Mouse (Mus musculus) ES-Bruce4 (cell line): ENCODE results near the gene Gm13276. TPM values are rescaled to one million over a fixed set of nuclear protein-coding genes. Genes with fewer than 3 reads are reported as not detected.
A peak's percentile ranks its signal among the peaks of the same experiment; 100 is the strongest.
"Not testable (repeated sequence)": the region's sequence is repeated elsewhere in the genome, so short reads cannot be mapped to it uniquely, and the experiment has no call there.

Experiments used
- H3K27ac ChIP-seq: 2 replicates; pipeline ENCODE4 v1.5.1; 2012; ENCODE audit warnings: low read length, inconsistent platforms; ENCODE audit not compliant: insufficient read depth
- H3K27me3 ChIP-seq: 2 replicates; pipeline ENCODE4 v1.6.1; 2012; ENCODE audit warnings: mild to moderate bottlenecking, low read length, inconsistent platforms; ENCODE audit not compliant: control insufficient read depth, poor library complexity, insufficient read depth, severe bottlenecking
- H3K36me3 ChIP-seq: 2 replicates; pipeline ENCODE4 v1.6.1; 2012; ENCODE audit warnings: inconsistent platforms, mild to moderate bottlenecking, low read length, moderate library complexity; ENCODE audit not compliant: control insufficient read depth, poor library complexity, insufficient read depth, severe bottlenecking
- H3K4me1 ChIP-seq: one replicate; pipeline ENCODE4 v1.8.1; 2011; ENCODE audit warnings: low read length; ENCODE audit not compliant: control insufficient read depth, insufficient read depth
- H3K4me3 ChIP-seq: 2 replicates; pipeline ENCODE4 v1.5.1; 2011; ENCODE audit warnings: low read depth, mild to moderate bottlenecking, low read length
- H3K9ac ChIP-seq: 2 replicates; pipeline ENCODE4 v1.6.1; 2012; ENCODE audit warnings: low read depth, mild to moderate bottlenecking, inconsistent platforms; ENCODE audit not compliant: poor library complexity, severe bottlenecking
- H3K9me3 ChIP-seq: replicated peaks from 2 replicates; pipeline ENCODE4 v1.6.1; 2012; ENCODE audit warnings: mild to moderate bottlenecking, low read length, inconsistent platforms; ENCODE audit not compliant: control insufficient read depth, poor library complexity, insufficient read depth, severe bottlenecking
- CTCF ChIP-seq: IDR thresholded peaks from one replicate; pipeline ENCODE4 v1.8.1; 2011; ENCODE audit warnings: low read depth, low read length
- EP300 ChIP-seq: IDR thresholded peaks from 2 replicates; pipeline ENCODE4 v1.6.1; 2011; ENCODE audit warnings: low read depth, low read length; ENCODE audit not compliant: insufficient read depth
- POLR2A ChIP-seq: IDR thresholded peaks from one replicate; pipeline ENCODE4 v1.8.1; 2011; ENCODE audit warnings: low read length; ENCODE audit not compliant: insufficient read depth
- polyA plus RNA-seq: library from polyadenylated mRNA; stranded (reverse); fragments of >200 nt; gene quantifications from 2 replicates; pipeline ENCODE4 v1.2.4, GENCODE M21; 2011; ENCODE audit warnings: low read depth; ENCODE audit not compliant: missing spikeins, insufficient read depth, insufficient read length

Gm13276 gene
- polyA plus RNA-seq = not detected in 2 replicates

- not testable (repeated sequence) for H3K27me3 ChIP-seq, H3K9me3 ChIP-seq, H3K4me3 ChIP-seq, H3K4me1 ChIP-seq, H3K9ac ChIP-seq, H3K36me3 ChIP-seq, H3K27ac ChIP-seq
Observed at GRCm38 (mm10) chr4:88785409-88785808, at the start of gene Gm13276. Gene Gm13276 (plus strand): TSS chr4:88785709.

DNA sequence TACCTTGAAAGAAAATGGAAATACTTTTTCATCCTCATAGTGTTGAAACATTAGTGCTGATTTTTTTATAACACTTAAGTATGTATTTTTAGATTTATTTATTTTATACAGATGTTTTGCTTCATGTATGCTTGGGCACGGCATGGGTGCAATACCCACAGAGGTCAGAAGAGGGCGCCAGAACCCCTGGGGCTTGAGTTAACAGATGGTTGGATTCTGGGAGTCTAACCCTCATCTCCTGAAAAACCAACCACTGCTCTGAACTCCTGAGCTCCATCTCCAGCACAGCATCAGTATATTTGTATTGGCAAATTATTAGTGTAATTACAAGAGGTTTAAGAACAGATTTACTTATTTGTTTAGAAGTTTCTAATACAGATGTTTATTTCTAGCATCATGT lies 47.0 kb upstream of the Gm13276 start:
- Histone ChIP-seq H3K36me3 (no peaks in the 10 kb centered on the region), H3K9me3 (0 out of 2 replicates have a peak, but pooled peaks cover 3% of the 10 kb centered on the region), H3K9ac (no peak overlapping the region), H3K4me1 (no peaks in the 10 kb centered on the region), H3K27ac (no peak overlapping the region), H3K27me3 (no peaks in the 10 kb centered on the region), H3K4me3 (no peak overlapping the region)
- TF ChIP-seq CTCF = peak; percentile 82
- no peak for TF ChIP-seq EP300
- TF ChIP-seq POLR2A = no peak

GRCm38 (mm10) chr4:88739036-88739435 lies 46.5 kb upstream of the Gm13276 start:
- H3K27me3 ChIP-seq = no peaks in the 10 kb centered on the region
- H3K9me3 ChIP-seq = no peaks in the 10 kb centered on the region
- no peak overlapping the region for H3K9ac ChIP-seq
- no peak overlapping the region for H3K4me3 ChIP-seq
- H3K27ac ChIP-seq = no peak overlapping the region
- no peaks in the 10 kb centered on the region for H3K4me1 ChIP-seq
- H3K36me3 ChIP-seq = no peaks in the 10 kb centered on the region
- no peak for TF ChIP-seq POLR2A
- no peak for TF ChIP-seq EP300
- no peak for TF ChIP-seq CTCF

- no peaks in the 10 kb centered on the region for H3K27me3 ChIP-seq
- TF ChIP-seq CTCF (no peak), POLR2A (no peak), EP300 (no peak)
- peaks cover 3% of the 10 kb centered on the region for H3K4me1 ChIP-seq
Observed at GRCm38 (mm10) chr4:88741426-88741825, 44.1 kb upstream of the Gm13276 start.

DNA sequence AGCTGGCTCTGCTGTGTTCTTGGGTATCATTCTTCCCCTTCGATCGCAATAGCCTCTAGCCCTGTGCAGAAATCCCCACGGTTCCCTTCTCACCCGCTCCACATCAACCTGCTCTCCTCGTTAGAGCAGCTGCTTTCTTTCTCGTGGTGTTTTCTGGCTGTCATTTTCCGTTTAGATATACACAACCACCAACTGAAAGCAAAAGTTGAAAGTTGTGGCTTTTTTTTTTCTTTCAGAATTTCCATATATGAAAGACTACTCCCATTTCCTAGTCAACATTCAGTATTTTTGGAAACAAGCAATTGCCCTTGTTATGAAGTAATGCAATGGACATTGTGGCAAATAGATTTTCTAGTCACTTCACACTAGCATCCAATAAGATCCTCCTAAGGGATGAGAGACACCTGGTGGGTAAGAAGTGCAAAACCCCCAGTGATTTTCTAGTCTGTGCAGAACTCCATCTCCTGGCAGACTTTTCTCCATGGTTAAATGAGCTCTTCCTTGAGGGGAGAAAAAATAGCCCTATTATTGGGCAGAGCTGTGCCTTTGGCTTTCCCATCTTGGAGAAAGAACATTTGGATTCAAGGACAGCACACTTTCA lies 42.6 kb upstream of the Gm13276 start:
- no peak overlapping the region for H3K9ac ChIP-seq
- H3K36me3 ChIP-seq = no peaks in the 10 kb centered on the region
- H3K4me3 ChIP-seq = no peak overlapping the region
- TF ChIP-seq POLR2A (no peak), EP300 (no peak), CTCF (no peak)
- no peaks in the 10 kb centered on the region for H3K27me3 ChIP-seq
- H3K4me1 ChIP-seq = peaks cover 3% of the 10 kb centered on the region
- H3K27ac ChIP-seq = no peak overlapping the region
- H3K9me3 ChIP-seq = no peaks in the 10 kb centered on the region

More at GRCm38 (mm10) chr4:88741426-88741825, 44.1 kb upstream of the Gm13276 start:
- H3K4me3 ChIP-seq = no peak overlapping the region
- no peaks in the 10 kb centered on the region for H3K9me3 ChIP-seq
- no peaks in the 10 kb centered on the region for H3K36me3 ChIP-seq
- no peak overlapping the region for H3K9ac ChIP-seq
- no peak overlapping the region for H3K27ac ChIP-seq

DNA sequence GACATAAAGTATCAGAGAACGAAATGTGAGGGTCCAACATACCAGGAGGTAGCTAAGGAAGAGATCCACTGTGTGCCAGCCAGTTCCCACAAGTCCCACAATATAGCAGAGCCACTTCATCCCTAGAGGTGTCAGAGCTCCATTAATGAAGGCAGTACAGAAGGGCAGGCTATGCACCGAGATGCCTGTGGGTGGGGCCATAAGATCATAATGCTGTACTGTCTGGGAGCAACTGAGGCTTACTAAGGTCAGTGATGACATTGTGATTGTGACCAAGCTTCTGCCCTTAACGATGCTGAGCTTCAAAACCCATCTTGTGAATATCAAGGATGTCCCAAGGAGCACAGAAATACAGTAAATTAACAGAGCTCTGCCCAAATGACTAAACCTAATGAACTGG lies 41.3 kb upstream of the Gm13276 start:
- Histone ChIP-seq H3K9me3 (no peaks in the 10 kb centered on the region), H3K27me3 (no peaks in the 10 kb centered on the region), H3K4me3 (no peak overlapping the region), H3K27ac (no peak overlapping the region), H3K9ac (no peak overlapping the region), H3K4me1 (peaks cover 3% of the 10 kb centered on the region), H3K36me3 (no peaks in the 10 kb centered on the region)
- no peak for TF ChIP-seq POLR2A
